Mouse (Mus musculus) CH12.LX (cell line): ENCODE measurements around the gene Ncaph2. TPM values are rescaled to one million over a fixed set of nuclear protein-coding genes. Genes with fewer than 3 reads are reported as not detected.

Experiments
- DNase-seq: peaks from one replicate; pipeline ENCODE4 v3.0.0-alpha.2; 2013; ENCODE audit errors: extremely low read depth
- H3K27ac ChIP-seq: 2 replicates; pipeline ENCODE4 v1.5.1; 2012; ENCODE audit warnings: low read depth, mild to moderate bottlenecking, control low read depth, moderate library complexity; ENCODE audit not compliant: insufficient read depth
- H3K27me3 ChIP-seq: replicated peaks from 2 replicates; pipeline ENCODE3; 2012; ENCODE audit warnings: inconsistent platforms
- H3K36me3 ChIP-seq, 2 experiments: replicated peaks in 1 of 2; 2 replicates each; pipeline versions ENCODE3 to v1.6.1; 2012; ENCODE audit warnings: inconsistent platforms in 1 of 2, low read length in 1 of 2, mild to moderate bottlenecking in 1 of 2, mixed read lengths in 1 of 2, moderate library complexity in 1 of 2; ENCODE audit not compliant: control insufficient read depth in 1 of 2, insufficient read depth in 1 of 2
- H3K4me1 ChIP-seq, 2 experiments: 2 replicates each; pipeline ENCODE4 v1.6.1; 2012; ENCODE audit warnings: inconsistent platforms in 1 of 2, moderate library complexity in 1 of 2; ENCODE audit not compliant: insufficient read depth in 2 of 2, control insufficient read depth in 1 of 2
- H3K4me2 ChIP-seq: 2 replicates; pipeline ENCODE4 v1.6.1; 2012; ENCODE audit warnings: low read depth, mild to moderate bottlenecking, control low read depth; ENCODE audit not compliant: poor library complexity, insufficient read depth, severe bottlenecking
- H3K4me3 ChIP-seq, 3 experiments: fragments of 150-350 bp in 1 of 3; sonication (generic) in 1 of 3; replicated peaks in 1 of 3; 2 replicates each; pipeline versions ENCODE3 to v1.5.1; 2011 to 2012; ENCODE audit warnings: low read depth in 2 of 3, low read length in 2 of 3, mild to moderate bottlenecking in 2 of 3, moderate library complexity in 2 of 3, control low read depth in 1 of 3, improper control_type of control experiment in 1 of 3, inconsistent platforms in 1 of 3, mixed read lengths in 1 of 3; ENCODE audit not compliant: poor library complexity in 1 of 3
- H3K79me2 ChIP-seq: replicated peaks from 2 replicates; pipeline ENCODE4 v1.6.1; 2012; ENCODE audit warnings: mild to moderate bottlenecking, moderate library complexity; ENCODE audit not compliant: control insufficient read depth, poor library complexity, insufficient read depth, severe bottlenecking; ENCODE audit errors: extremely low read depth
- H3K9ac ChIP-seq: 2 replicates; pipeline ENCODE4 v1.6.1; 2012; ENCODE audit warnings: low read depth, mild to moderate bottlenecking, control low read depth, moderate library complexity; ENCODE audit not compliant: insufficient read depth
- H3K9me3 ChIP-seq: replicated peaks from 2 replicates; pipeline ENCODE3; 2012; ENCODE audit warnings: low read length, inconsistent platforms, mixed read lengths
- BHLHE40 ChIP-seq: IDR thresholded peaks from 2 replicates; pipeline ENCODE4 v1.6.1; 2011; ENCODE audit warnings: mild to moderate bottlenecking, low read depth, low read length, improper control_type of control experiment
- ELF1 ChIP-seq: IDR thresholded peaks from 2 replicates; pipeline ENCODE4 v1.6.1; 2014; ENCODE audit warnings: low read depth, mild to moderate bottlenecking, inconsistent platforms, low read length, improper control_type of control experiment
- ETS1 ChIP-seq: conservative IDR thresholded peaks from 2 replicates; pipeline ENCODE4 v1.6.1; 2012; ENCODE audit warnings: low read depth, mild to moderate bottlenecking, inconsistent platforms, low read length, improper control_type of control experiment, moderate library complexity
- GABPA ChIP-seq: IDR thresholded peaks from 2 replicates; pipeline ENCODE4 v1.6.1; 2012; ENCODE audit warnings: low read depth, low read length, improper control_type of control experiment, inconsistent platforms; ENCODE audit not compliant: insufficient replicate concordance
- IRF4 ChIP-seq: IDR thresholded peaks from 2 replicates; pipeline ENCODE4 v1.6.1; 2014; ENCODE audit warnings: low read depth, mild to moderate bottlenecking, inconsistent platforms, low read length, improper control_type of control experiment
- JUN ChIP-seq: IDR thresholded peaks from 2 replicates; pipeline ENCODE4 v1.6.1; 2011; ENCODE audit warnings: low read depth, mild to moderate bottlenecking, low read length, improper control_type of control experiment, moderate library complexity; ENCODE audit not compliant: insufficient read depth
- JUND ChIP-seq: conservative IDR thresholded peaks from 2 replicates; pipeline ENCODE4 v1.6.1; 2011; ENCODE audit warnings: low read depth, low read length, improper control_type of control experiment
- KAT2A ChIP-seq: IDR thresholded peaks from 2 replicates; pipeline ENCODE4 v1.6.1; 2012; ENCODE audit warnings: low read length, improper control_type of control experiment, inconsistent platforms; ENCODE audit not compliant: insufficient replicate concordance
- MEF2A ChIP-seq: IDR thresholded peaks from 2 replicates; pipeline ENCODE4 v1.6.1; 2014; ENCODE audit warnings: low read depth, mild to moderate bottlenecking, inconsistent platforms, low read length, improper control_type of control experiment, borderline replicate concordance
- MXI1 ChIP-seq: IDR thresholded peaks from 2 replicates; pipeline ENCODE4 v1.6.1; 2011; ENCODE audit warnings: mild to moderate bottlenecking, low read depth, low read length, improper control_type of control experiment
- MYC ChIP-seq: IDR thresholded peaks from 2 replicates; pipeline ENCODE4 v1.6.1; 2011; ENCODE audit warnings: low read depth, mild to moderate bottlenecking, improper control_type of control experiment, low read length
- NRF1 ChIP-seq: IDR thresholded peaks from 2 replicates; pipeline ENCODE4 v1.6.1; 2014; ENCODE audit warnings: low read depth, mild to moderate bottlenecking, inconsistent platforms, low read length, improper control_type of control experiment, moderate library complexity
- POLR2A ChIP-seq: IDR thresholded peaks from 2 replicates; pipeline ENCODE4 v1.6.1; 2011; ENCODE audit warnings: low read depth, mild to moderate bottlenecking, improper control_type of control experiment, low read length
- RAD21 ChIP-seq: IDR thresholded peaks from 2 replicates; pipeline ENCODE4 v1.6.1; 2011; ENCODE audit warnings: low read depth, mild to moderate bottlenecking, low read length, improper control_type of control experiment, moderate library complexity
- SMC3 ChIP-seq: IDR thresholded peaks from 2 replicates; pipeline ENCODE4 v1.6.1; 2011; ENCODE audit warnings: low read depth, low read length, improper control_type of control experiment
- TBP ChIP-seq: conservative IDR thresholded peaks from 2 replicates; pipeline ENCODE4 v1.6.1; 2011; ENCODE audit warnings: low read depth, low read length, improper control_type of control experiment
- TCF12 ChIP-seq: IDR thresholded peaks from 2 replicates; pipeline ENCODE4 v1.6.1; 2014; ENCODE audit warnings: low read depth, mild to moderate bottlenecking, inconsistent platforms, low read length, improper control_type of control experiment
- UBTF ChIP-seq: IDR thresholded peaks from 2 replicates; pipeline ENCODE4 v1.6.1; 2012; ENCODE audit warnings: low read depth, mild to moderate bottlenecking, inconsistent platforms, low read length, improper control_type of control experiment, moderate library complexity
- USF2 ChIP-seq: conservative IDR thresholded peaks from 2 replicates; pipeline ENCODE4 v1.6.1; 2011; ENCODE audit warnings: low read depth, low read length, improper control_type of control experiment
- ZC3H11A ChIP-seq: IDR thresholded peaks from 2 replicates; pipeline ENCODE4 v1.6.1; 2012; ENCODE audit warnings: low read depth, mild to moderate bottlenecking, inconsistent platforms, low read length, improper control_type of control experiment
- dilution Hi-C: fragments of 300-500 bp; cut with MboI; formaldehyde crosslinking; loops from 2 replicates; pipeline ENCODE4 v1.14.3; 2020; ENCODE audit warnings: low sequenced_read_pairs; ENCODE audit not compliant: extremely low pct_unique_long_range_greater_than_20kb, extremely low pct_ligation_motif_present
- in situ Hi-C: fragments of 300-500 bp; cut with MboI; formaldehyde crosslinking; loops from 3 replicates; pipeline ENCODE4 v1.14.3; 2019; ENCODE audit warnings: low sequenced_read_pairs, low pct_ligation_motif_present, low pct_unique_long_range_greater_than_20kb, mixed read lengths
- polyA plus RNA-seq: library from polyadenylated mRNA; unstranded; fragments of >175 nt; gene quantifications from 2 replicates; pipeline ENCODE4 v1.2.1, GENCODE M21; 2012; ENCODE audit warnings: low read depth; ENCODE audit not compliant: insufficient read length
- total RNA-seq, 2 experiments: library from RNA; depleted of rRNA; stranded (reverse); fragments of 300-350 nt in 1 of 2; fragments of >200 nt in 1 of 2; gene quantifications; 2 replicates each; pipeline ENCODE4 v1.2.3; 2012 to 2014

Ncaph2 gene
- total and polyA plus RNA-seq, 3 experiments = 95.4 to 151 (median 106) TPM

DNA sequence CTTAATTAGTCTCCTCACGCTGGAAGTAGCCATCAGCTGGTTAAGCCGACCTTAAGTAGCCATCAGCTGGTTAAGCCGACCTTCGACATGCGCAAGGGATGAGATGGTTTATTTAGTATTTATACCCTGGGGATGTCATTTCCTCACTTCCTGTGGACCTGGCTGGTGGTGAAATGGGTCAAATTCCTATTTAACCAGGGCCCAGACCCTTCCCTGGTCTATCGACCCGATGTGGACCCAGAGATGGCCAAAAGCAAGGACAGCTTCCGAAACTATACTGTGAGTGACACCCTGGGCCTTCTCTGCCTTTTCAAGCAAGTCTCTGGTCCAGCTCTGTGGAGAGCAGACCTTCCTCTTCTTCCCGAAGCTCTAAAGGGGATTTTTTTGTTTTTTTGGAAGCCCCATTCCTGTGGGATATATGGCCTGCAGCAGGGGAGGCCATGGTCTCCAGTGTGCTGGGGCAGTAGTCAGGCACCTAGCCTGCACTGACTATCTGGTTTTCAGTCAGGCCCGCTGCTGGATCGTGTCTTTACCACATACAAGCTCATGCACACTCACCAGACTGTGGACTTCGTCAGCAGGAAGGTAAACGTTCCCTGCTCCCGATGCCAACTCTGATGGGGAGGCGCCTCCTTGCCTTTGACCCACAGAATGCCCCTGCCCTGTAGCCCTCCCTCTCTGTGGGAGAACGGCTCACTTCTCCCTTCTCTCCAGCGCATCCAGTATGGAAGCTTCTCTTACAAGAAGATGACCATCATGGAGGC, 20.6 kb upstream of the Ncaph2 start:
- DNase-seq = no peak
- H3K27me3 ChIP-seq = peaks cover 1% of the 10 kb centered on the region
- H3K9me3 ChIP-seq = no peaks in the 10 kb centered on the region
- no peak overlapping the region for H3K4me3 ChIP-seq
- no peak overlapping the region for H3K9ac ChIP-seq
- H3K4me2 ChIP-seq = no peak overlapping the region
- TF ChIP-seq GABPA (no peak), USF2 (no peak), TBP (no peak), TCF12 (no peak), ETS1 (no peak), UBTF (no peak), RAD21 (no peak), MYC (no peak), IRF4 (no peak), KAT2A (no peak), SMC3 (no peak)
- peaks cover 6 to 15% of the 10 kb centered on the region in 2 experiments for H3K4me1 ChIP-seq
- no peak overlapping the region for H3K27ac ChIP-seq
- dilution Hi-C loops = no loop called here
- no peaks in the 10 kb centered on the region for H3K79me2 ChIP-seq
- no peaks in the 10 kb centered on the region for H3K36me3 ChIP-seq
- in situ Hi-C loops = no loop called here

DNA sequence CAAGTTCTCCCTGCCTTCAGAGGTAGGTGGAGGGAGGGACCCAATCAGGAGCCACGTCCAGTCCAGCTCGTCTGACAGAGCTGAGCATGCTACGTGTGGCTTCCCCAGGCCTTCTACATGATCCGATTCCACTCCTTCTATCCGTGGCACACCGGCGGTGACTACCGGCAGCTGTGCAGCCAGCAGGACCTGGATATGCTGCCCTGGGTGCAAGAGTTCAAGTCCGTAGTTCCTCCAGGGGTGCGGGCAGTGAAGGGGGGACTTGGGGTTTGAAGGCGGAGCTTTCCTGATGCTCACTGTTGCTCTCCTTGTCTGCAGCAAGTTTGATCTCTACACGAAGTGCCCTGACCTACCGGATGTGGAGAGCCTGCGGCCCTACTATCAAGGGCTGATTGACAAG, 19.1 kb upstream of the Ncaph2 start:
- H3K9me3 ChIP-seq = no peaks in the 10 kb centered on the region
- dilution Hi-C loops = no loop called here
- in situ Hi-C loops = no loop called here
- TF ChIP-seq ELF1 (no peak), ZC3H11A (no peak), NRF1 (no peak), JUND (no peak), JUN (no peak), MXI1 (no peak), POLR2A (no peak), MEF2A (no peak), BHLHE40 (no peak), TCF12 (no peak)
- TF ChIP-seq, all 38 proteins: peak for 0
- Histone ChIP-seq H3K27ac (no peak overlapping the region), H3K27me3 (peaks cover 1% of the 10 kb centered on the region), H3K36me3 (no peaks in the 10 kb centered on the region), H3K4me1 (peaks cover 4 to 11% of the 10 kb centered on the region in 2 experiments), H3K4me2 (no peak overlapping the region), H3K79me2 (no peaks in the 10 kb centered on the region), H3K9ac (no peak overlapping the region), H3K4me3 (no peak overlapping the region)
- no peak for DNase-seq
